Mouse (Mus musculus) ES-Bruce4 (cell line): ENCODE measurements around the gene Slc29a3. TPM values are rescaled to one million over a fixed set of nuclear protein-coding genes. Genes with fewer than 3 reads are reported as not detected.

ENCODE experiments used
- H3K27ac ChIP-seq: 2 replicates; pipeline ENCODE4 v1.5.1; 2012; ENCODE audit warnings: low read length, inconsistent platforms; ENCODE audit not compliant: insufficient read depth
- H3K27me3 ChIP-seq: 2 replicates; pipeline ENCODE4 v1.6.1; 2012; ENCODE audit warnings: mild to moderate bottlenecking, low read length, inconsistent platforms; ENCODE audit not compliant: control insufficient read depth, poor library complexity, insufficient read depth, severe bottlenecking
- H3K36me3 ChIP-seq: 2 replicates; pipeline ENCODE4 v1.6.1; 2012; ENCODE audit warnings: inconsistent platforms, mild to moderate bottlenecking, low read length, moderate library complexity; ENCODE audit not compliant: control insufficient read depth, poor library complexity, insufficient read depth, severe bottlenecking
- H3K4me1 ChIP-seq: one replicate; pipeline ENCODE4 v1.8.1; 2011; ENCODE audit warnings: low read length; ENCODE audit not compliant: control insufficient read depth, insufficient read depth
- H3K4me3 ChIP-seq: 2 replicates; pipeline ENCODE4 v1.5.1; 2011; ENCODE audit warnings: low read depth, mild to moderate bottlenecking, low read length
- H3K9ac ChIP-seq: 2 replicates; pipeline ENCODE4 v1.6.1; 2012; ENCODE audit warnings: low read depth, mild to moderate bottlenecking, inconsistent platforms; ENCODE audit not compliant: poor library complexity, severe bottlenecking
- H3K9me3 ChIP-seq: replicated peaks from 2 replicates; pipeline ENCODE4 v1.6.1; 2012; ENCODE audit warnings: mild to moderate bottlenecking, low read length, inconsistent platforms; ENCODE audit not compliant: control insufficient read depth, poor library complexity, insufficient read depth, severe bottlenecking
- CTCF ChIP-seq: IDR thresholded peaks from one replicate; pipeline ENCODE4 v1.8.1; 2011; ENCODE audit warnings: low read depth, low read length
- EP300 ChIP-seq: IDR thresholded peaks from 2 replicates; pipeline ENCODE4 v1.6.1; 2011; ENCODE audit warnings: low read depth, low read length; ENCODE audit not compliant: insufficient read depth
- POLR2A ChIP-seq: IDR thresholded peaks from one replicate; pipeline ENCODE4 v1.8.1; 2011; ENCODE audit warnings: low read length; ENCODE audit not compliant: insufficient read depth
- polyA plus RNA-seq: library from polyadenylated mRNA; stranded (reverse); fragments of >200 nt; gene quantifications from 2 replicates; pipeline ENCODE4 v1.2.4, GENCODE M21; 2011; ENCODE audit warnings: low read depth; ENCODE audit not compliant: missing spikeins, insufficient read depth, insufficient read length

Gene Slc29a3
- polyA plus RNA-seq, 1 experiment = 8.7 TPM

- H3K27me3 ChIP-seq = no peaks in the 10 kb centered on the region
- H3K27ac ChIP-seq = no peak overlapping the region
- no peak overlapping the region for H3K9ac ChIP-seq
- no peaks in the 10 kb centered on the region for H3K9me3 ChIP-seq
- H3K4me3 ChIP-seq = no peak overlapping the region
- peak; percentile 90 for TF ChIP-seq CTCF
- no peak for TF ChIP-seq POLR2A
- H3K4me1 ChIP-seq = no peaks in the 10 kb centered on the region
- no peaks in the 10 kb centered on the region for H3K36me3 ChIP-seq
Observed at GRCm38 (mm10) chr10:60696975-60697374, 55.6 kb downstream of the Slc29a3 start.

GRCm38 (mm10) chr10:60696390-60696789 is 56.2 kb downstream of the Slc29a3 start, which contains the start of gene Cdh23:
Cdh23 (minus strand) TSS chr10:60696490.
- Histone ChIP-seq H3K27me3 (no peaks in the 10 kb centered on the region), H3K9me3 (no peaks in the 10 kb centered on the region), H3K9ac (no peak within 1 kb of the TSS), H3K36me3 (no peaks in the 10 kb centered on the region), H3K4me1 (no peaks in the 10 kb centered on the region), H3K4me3 (no peak within 1 kb of the TSS), H3K27ac (no peak within 1 kb of the TSS)
- no peak for TF ChIP-seq POLR2A
- no peak for TF ChIP-seq CTCF

- Histone ChIP-seq H3K27ac (no peak overlapping the region), H3K4me1 (no peaks in the 10 kb centered on the region), H3K36me3 (no peaks in the 10 kb centered on the region), H3K4me3 (peak overlapping the region; percentile 48), H3K9ac (0 out of 2 replicates have a peak overlapping the region, but pooled peaks have one; percentile 23), H3K9me3 (no peaks in the 10 kb centered on the region), H3K27me3 (peaks cover 4% of the 10 kb centered on the region)
- TF ChIP-seq CTCF = no peak
- no peak for TF ChIP-seq EP300
- TF ChIP-seq POLR2A = no peak
Observed at GRCm38 (mm10) chr10:60691671-60692390, 60.8 kb downstream of the Slc29a3 start.

GRCm38 (mm10) chr10:60690960-60691359 is 61.6 kb downstream of the Slc29a3 start:
- no peaks in the 10 kb centered on the region for H3K4me1 ChIP-seq
- H3K4me3 ChIP-seq = no peak overlapping the region
- H3K9ac ChIP-seq = no peak overlapping the region
- peaks cover 13% of the 10 kb centered on the region for H3K27me3 ChIP-seq
- H3K9me3 ChIP-seq = no peaks in the 10 kb centered on the region
- TF ChIP-seq POLR2A (no peak), EP300 (no peak), CTCF (no peak)
- no peak overlapping the region for H3K27ac ChIP-seq
- no peaks in the 10 kb centered on the region for H3K36me3 ChIP-seq

DNA sequence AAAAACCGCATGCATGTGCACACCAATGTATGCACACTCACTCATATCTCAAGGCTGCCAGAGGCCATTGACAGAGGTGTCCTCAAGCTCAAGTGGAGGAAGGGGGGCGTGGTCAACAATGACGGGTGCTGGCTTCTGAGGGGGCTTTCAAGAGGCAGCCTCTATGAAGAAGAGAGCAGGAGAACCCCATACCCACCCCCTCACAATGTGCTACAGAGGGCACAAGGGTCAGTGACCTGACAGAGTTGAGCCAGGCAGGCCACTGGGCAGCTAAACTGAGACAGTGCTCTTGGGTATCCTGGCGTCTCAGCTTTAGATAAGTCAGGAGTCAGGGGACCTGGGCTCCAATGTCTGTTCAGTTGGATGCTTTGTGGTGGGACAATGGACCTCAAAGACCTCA is 63.2 kb downstream of the Slc29a3 start:
- no peak for TF ChIP-seq POLR2A
- H3K27me3 ChIP-seq = peaks cover 17% of the 10 kb centered on the region
- no peaks in the 10 kb centered on the region for H3K36me3 ChIP-seq
- no peak overlapping the region for H3K27ac ChIP-seq
- no peaks in the 10 kb centered on the region for H3K9me3 ChIP-seq
- H3K4me3 ChIP-seq = no peak overlapping the region
- H3K9ac ChIP-seq = no peak overlapping the region
- H3K4me1 ChIP-seq = no peaks in the 10 kb centered on the region

GRCm38 (mm10) chr10:60687011-60687776 is 65.4 kb downstream of the Slc29a3 start:
- no peaks in the 10 kb centered on the region for H3K4me1 ChIP-seq
- peak overlapping the region; percentile 54 for H3K9ac ChIP-seq
- no peak overlapping the region for H3K27ac ChIP-seq
- H3K27me3 ChIP-seq = peaks cover 17% of the 10 kb centered on the region
- H3K36me3 ChIP-seq = no peaks in the 10 kb centered on the region
- H3K9me3 ChIP-seq = no peaks in the 10 kb centered on the region
- TF ChIP-seq POLR2A (no peak), CTCF (peak; percentile 63), EP300 (no peak)
- peak overlapping the region; percentile 49 for H3K4me3 ChIP-seq
